Mouse (Mus musculus) ovary, adult 2 months (tissue): ENCODE data around the gene Rtl8a. TPM values are rescaled to one million over a fixed set of nuclear protein-coding genes. Genes with fewer than 3 reads are reported as not detected.

Experiments used
- polyA plus RNA-seq: library from polyadenylated mRNA; depleted of rRNA; stranded (reverse); fragments of >200 nt; gene quantifications from 2 replicates; pipeline ENCODE4 v1.2.3, GENCODE M21; 2012; rRNA removed

Gene Rtl8a
- polyA plus RNA-seq = 224 and 227 TPM in 2 replicates

DNA sequence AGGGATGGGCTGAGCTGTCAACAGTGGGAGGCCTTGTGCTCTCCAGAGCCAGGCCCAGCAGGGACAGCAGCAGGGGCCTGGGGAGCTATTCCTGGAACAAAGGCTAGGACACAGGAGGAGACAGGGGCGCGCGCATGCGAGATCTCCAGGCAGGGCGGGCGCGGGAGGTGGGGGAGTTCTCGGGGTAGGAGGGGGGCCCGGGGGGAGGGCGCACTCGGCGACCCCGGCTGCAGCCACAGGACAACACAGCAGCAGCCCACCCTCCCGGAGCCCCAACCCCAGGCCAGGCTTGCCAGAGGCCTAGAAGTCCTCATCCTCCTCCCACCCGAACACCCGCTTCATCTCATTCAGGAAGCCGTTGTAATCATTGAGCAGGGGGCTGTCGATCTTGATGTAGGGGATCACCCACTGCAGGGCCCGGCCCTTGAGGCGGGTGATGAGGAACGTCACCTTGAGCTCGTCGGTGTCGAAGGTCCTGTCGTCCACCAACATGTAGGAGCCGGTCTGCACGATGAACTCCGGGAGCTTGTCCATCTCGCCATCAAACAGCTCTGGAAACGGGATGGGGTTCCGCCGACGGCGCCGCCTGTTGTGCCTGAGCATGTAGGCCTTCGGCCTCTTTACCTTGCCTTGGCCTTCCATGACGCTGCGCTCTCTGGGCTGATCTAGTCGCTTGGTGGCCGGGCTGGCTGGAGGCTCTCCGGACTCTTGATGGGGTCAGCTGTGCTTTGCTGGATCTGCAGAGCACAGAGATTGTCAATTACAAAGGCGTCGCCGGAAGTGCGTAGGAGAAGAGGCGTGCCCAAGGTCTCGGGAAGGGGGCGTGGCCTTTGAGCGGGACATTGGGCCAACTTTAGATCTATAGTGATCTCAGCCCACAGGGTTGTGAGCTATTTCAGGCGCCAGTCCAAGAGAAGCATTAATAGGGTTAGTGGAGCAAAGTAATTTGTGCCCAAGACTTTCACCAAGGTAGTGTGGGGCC lies at the start of gene Rtl8a:
Gene Rtl8a, minus strand, starts transcription at position 703 of the 982 bp plus-strand sequence.

GRCm38 (mm10) chrX:53670294-53670693 lies 26.8 kb upstream of the Rtl8a start, which contains the start of gene Rtl8b:
Gene Rtl8b, minus strand, starts transcription at chrX:53670408.

GRCm38 (mm10) chrX:53608879-53609278 lies 34.6 kb downstream of the Rtl8a start, which contains the start of gene Gm14597:
Gene Gm14597, minus strand, starts transcription at chrX:53608979.

GRCm38 (mm10) chrX:53607242-53608121 lies 36.0 kb downstream of the Rtl8a start, which contains the start of gene Rtl8c:
Gene Rtl8c, plus strand, starts transcription at chrX:53608032.

Other genes starting within 250 kb of the Rtl8a start
- gene Etd, start 208.8 kb downstream of the Rtl8a start, polyA plus RNA-seq = not detected in 2 replicates
- gene Rtl8c, start 35.6 kb downstream of the Rtl8a start, polyA plus RNA-seq = 36.4 and 43.8 TPM in 2 replicates
- not detected in 2 replicates for gene Gm14597, start 34.7 kb downstream of the Rtl8a start, polyA plus RNA-seq
- 193 and 210 TPM in 2 replicates for gene Rtl8b, start 26.7 kb upstream of the Rtl8a start, polyA plus RNA-seq
- 0.30 and 0.45 TPM in 2 replicates for gene 4930502E18Rik, start 81.1 kb upstream of the Rtl8a start, polyA plus RNA-seq
- not detected in 2 replicates for gene 1700013H16Rik, start 114.1 kb upstream of the Rtl8a start, polyA plus RNA-seq
- gene Zfp36l3, start 132.7 kb upstream of the Rtl8a start, polyA plus RNA-seq = 0.10 TPM in 1 of 2 replicates, not detected in the other
- gene Xlr, start 154.0 kb upstream of the Rtl8a start, polyA plus RNA-seq = not detected in 2 replicates